Mouse (Mus musculus): ENCODE results near the gene Lrrc71. TPM values are rescaled to one million over a fixed set of nuclear protein-coding genes. Genes with fewer than 3 reads are reported as not detected.

Lrrc71 gene
- 0.39 and 0.49 TPM in 2 replicates for polyA plus RNA-seq (2015; fragmentation: Nextera tagmentation; extraction: Ambion mirVana)

GRCm38 (mm10) chr3:87748431-87748830 is at the start of gene Lrrc71:
Gene Lrrc71 (minus strand): TSS chr3:87748625.
- Histone ChIP-seq H3K9me3 (no peaks in the 10 kb centered on the region), H3K4me2 (no peak within 1 kb of the TSS)
- ATAC-seq (ENCODE audit: low FRiP score, low read depth), result peak; percentile 25; the same call in 1 of the 2 replicates

GRCm38 (mm10) chr3:87796736-87797334 is 48.4 kb upstream of the Lrrc71 start, which contains the start of gene Insrr:
Gene Insrr (plus strand): TSS chr3:87796951.
- no peak for ATAC-seq (ENCODE audit: low FRiP score, low read depth)
- Histone ChIP-seq H3K9ac (peak within 1 kb of the TSS; percentile 18), H3K4me1 (replicated peaks) (peaks cover 24% of the 10 kb centered on the region), H3K36me3 (no peaks in the 10 kb centered on the region), H3K27me3 (peaks cover 80% of the 10 kb centered on the region), H3K4me3 (peak within 1 kb of the TSS; percentile 33), H3K9me3 (no peaks in the 10 kb centered on the region), H3K27ac (replicated peaks) (no peak within 1 kb of the TSS), H3K4me2 (peak within 1 kb of the TSS; percentile 63)
- 2% methylated on average over 28 of the region's 29 CpGs for WGBS

More at GRCm38 (mm10) chr3:87748431-87748830, at the start of gene Lrrc71:
- Histone ChIP-seq H3K4me1 (replicated peaks) (peaks cover 11% of the 10 kb centered on the region), H3K4me3 (no peak within 1 kb of the TSS), H3K36me3 (no peaks in the 10 kb centered on the region), H3K27ac (replicated peaks) (no peak within 1 kb of the TSS), H3K9ac (no peak within 1 kb of the TSS), H3K27me3 (no peaks in the 10 kb centered on the region)
- 44% methylated on average over 13 of the region's 13 CpGs for WGBS

GRCm38 (mm10) chr3:87795336-87796277 is 47.2 kb upstream of the Lrrc71 start:
- WGBS, result 16% methylated on average over 33 of the region's 33 CpGs
- H3K27ac ChIP-seq (replicated peaks), result no peak overlapping the region
- peak overlapping the region; percentile 33 for H3K4me3 ChIP-seq
- no peak for ATAC-seq (ENCODE audit: low FRiP score, low read depth)
- H3K9ac ChIP-seq, result peak overlapping the region; percentile 17; the same call in 1 of the 2 replicates
- no peaks in the 10 kb centered on the region for H3K9me3 ChIP-seq
- peak overlapping the region; percentile 63 for H3K4me2 ChIP-seq
- peaks cover 80% of the 10 kb centered on the region for H3K27me3 ChIP-seq
- H3K36me3 ChIP-seq, result no peaks in the 10 kb centered on the region
- H3K4me1 ChIP-seq (replicated peaks), result peaks cover 24% of the 10 kb centered on the region

- Histone ChIP-seq H3K9ac (peak within 1 kb of the TSS; percentile 17; the same call in 1 of the 2 replicates), H3K9me3 (no peaks in the 10 kb centered on the region), H3K36me3 (no peaks in the 10 kb centered on the region), H3K4me3 (peak within 1 kb of the TSS; percentile 33), H3K27ac (replicated peaks) (no peak within 1 kb of the TSS), H3K27me3 (peaks cover 76% of the 10 kb centered on the region), H3K4me1 (replicated peaks) (peaks cover 25% of the 10 kb centered on the region), H3K4me2 (peak within 1 kb of the TSS; percentile 63)
- 1% methylated on average over 40 of the region's 47 CpGs for WGBS
- ATAC-seq (ENCODE audit: low FRiP score, low read depth), result peak; percentile 46; the same call in 1 of the 2 replicates
Measured at GRCm38 (mm10) chr3:87794922-87795325, 46.5 kb upstream of the Lrrc71 start, which contains the start of gene Ntrk1. Gene Ntrk1 (minus strand): TSS chr3:87795162.

- Histone ChIP-seq H3K4me2 (no peak overlapping the region), H3K4me3 (no peak overlapping the region), H3K27me3 (peaks cover 34% of the 10 kb centered on the region), H3K36me3 (no peaks in the 10 kb centered on the region), H3K4me1 (replicated peaks) (peaks cover 7% of the 10 kb centered on the region), H3K27ac (replicated peaks) (no peak overlapping the region), H3K9ac (no peak overlapping the region), H3K9me3 (no peaks in the 10 kb centered on the region)
- whole genome bisulfite sequencing, result 39% methylated on average over 5 of the region's 5 CpGs
- no peak for ATAC-seq (ENCODE audit: low FRiP score, low read depth)
Measured at GRCm38 (mm10) chr3:87789768-87790167, 41.3 kb upstream of the Lrrc71 start.

GRCm38 (mm10) chr3:87789248-87789647 is 40.8 kb upstream of the Lrrc71 start:
- H3K27me3 ChIP-seq, result peaks cover 29% of the 10 kb centered on the region
- H3K9me3 ChIP-seq, result no peaks in the 10 kb centered on the region
- H3K4me2 ChIP-seq, result no peak overlapping the region
- H3K4me3 ChIP-seq, result no peak overlapping the region
- 60% methylated on average over 1 of the region's 1 CpGs for WGBS
- no peak for ATAC-seq (ENCODE audit: low FRiP score, low read depth)
- H3K27ac ChIP-seq (replicated peaks), result no peak overlapping the region
- H3K36me3 ChIP-seq, result no peaks in the 10 kb centered on the region
- H3K9ac ChIP-seq, result no peak overlapping the region
- peaks cover 4% of the 10 kb centered on the region; the same call in 1 of the 2 replicates for H3K4me1 ChIP-seq (replicated peaks)

- WGBS, result 46% methylated on average over 6 of the region's 6 CpGs
Measured at GRCm38 (mm10) chr3:87785626-87786214, 37.3 kb upstream of the Lrrc71 start.

GRCm38 (mm10) chr3:87785156-87785555 is 36.7 kb upstream of the Lrrc71 start:
- Histone ChIP-seq H3K4me1 (replicated peaks) (peaks cover 4% of the 10 kb centered on the region; the same call in 1 of the 2 replicates), H3K4me2 (no peak overlapping the region), H3K27me3 (no peaks in the 10 kb centered on the region), H3K27ac (replicated peaks) (no peak overlapping the region), H3K36me3 (no peaks in the 10 kb centered on the region), H3K9me3 (no peaks in the 10 kb centered on the region), H3K4me3 (no peak overlapping the region), H3K9ac (no peak overlapping the region)
- ATAC-seq (ENCODE audit: low FRiP score, low read depth), result no peak
- 86% methylated on average over 5 of the region's 5 CpGs for WGBS

More at GRCm38 (mm10) chr3:87785626-87786214, 37.3 kb upstream of the Lrrc71 start:
- Histone ChIP-seq H3K36me3 (no peaks in the 10 kb centered on the region), H3K27ac (replicated peaks) (no peak overlapping the region), H3K4me1 (replicated peaks) (peaks cover 4% of the 10 kb centered on the region; the same call in 1 of the 2 replicates), H3K4me2 (no peak overlapping the region), H3K9ac (no peak overlapping the region), H3K9me3 (no peaks in the 10 kb centered on the region), H3K4me3 (no peak overlapping the region), H3K27me3 (no peaks in the 10 kb centered on the region)
- ATAC-seq (ENCODE audit: low FRiP score, low read depth), result no peak

GRCm38 (mm10) chr3:87783282-87784023 is 35.0 kb upstream of the Lrrc71 start:
- no peak overlapping the region for H3K4me3 ChIP-seq
- no peak overlapping the region for H3K27ac ChIP-seq (replicated peaks)
- no peak overlapping the region for H3K9ac ChIP-seq
- H3K36me3 ChIP-seq, result no peaks in the 10 kb centered on the region
- no peak for ATAC-seq (ENCODE audit: low FRiP score, low read depth)
- no peaks in the 10 kb centered on the region for H3K9me3 ChIP-seq
- WGBS, result 75% methylated on average over 25 of the region's 25 CpGs
- H3K27me3 ChIP-seq, result no peaks in the 10 kb centered on the region
- peaks cover 9% of the 10 kb centered on the region for H3K4me1 ChIP-seq (replicated peaks)
- H3K4me2 ChIP-seq, result no peak overlapping the region

GRCm38 (mm10) chr3:87779086-87779485 is 30.7 kb upstream of the Lrrc71 start:
- Histone ChIP-seq H3K36me3 (no peaks in the 10 kb centered on the region), H3K27me3 (no peaks in the 10 kb centered on the region), H3K4me3 (no peak overlapping the region), H3K9ac (no peak overlapping the region), H3K4me2 (no peak overlapping the region), H3K9me3 (no peaks in the 10 kb centered on the region), H3K4me1 (replicated peaks) (peaks cover 25% of the 10 kb centered on the region), H3K27ac (replicated peaks) (no peak overlapping the region)
- ATAC-seq (ENCODE audit: low FRiP score, low read depth), result no peak
- WGBS, result 41% methylated on average over 2 of the region's 2 CpGs

- H3K4me3 ChIP-seq, result no peak overlapping the region
- no peak overlapping the region for H3K27ac ChIP-seq (replicated peaks)
- H3K4me1 ChIP-seq (replicated peaks), result peaks cover 25% of the 10 kb centered on the region
- H3K36me3 ChIP-seq, result no peaks in the 10 kb centered on the region
- H3K9ac ChIP-seq, result no peak overlapping the region
- H3K9me3 ChIP-seq, result no peaks in the 10 kb centered on the region
- H3K4me2 ChIP-seq, result peak overlapping the region; percentile 35
- H3K27me3 ChIP-seq, result no peaks in the 10 kb centered on the region
- ATAC-seq (ENCODE audit: low FRiP score, low read depth), result no peak
- 34% methylated on average over 23 of the region's 23 CpGs for WGBS
Measured at GRCm38 (mm10) chr3:87778283-87778682, 29.9 kb upstream of the Lrrc71 start.
